Mouse (Mus musculus) inflammation-experienced regulatory T-cells, adult 6 months (primary cell): ENCODE measurements around the gene Ankrd55. TPM values are rescaled to one million over a fixed set of nuclear protein-coding genes. Genes with fewer than 3 reads are reported as not detected.
"Not testable (repeated sequence)": the region's sequence is repeated elsewhere in the genome, so short reads cannot be mapped to it uniquely, and the experiment has no call there.

Source experiments
- ATAC-seq: one replicate; pipeline ENCODE4 v1.8.0; 2017
- polyA plus RNA-seq, 3 experiments: library from polyadenylated mRNA; unstranded; fragments of 100-300 nt; shearing (Covaris generic); gene quantifications; one replicate each; pipeline ENCODE4 v1.2.1; 2017

The Ankrd55 gene
- polyA plus RNA-seq, 3 experiments from 2014 or later: 2.7 to 11.6 (median 8.5) TPM

GRCm38 (mm10) chr13:112294446-112294845, 6.2 kb downstream of the Ankrd55 start:
- ATAC-seq: no peak

GRCm38 (mm10) chr13:112297781-112298180, 9.5 kb downstream of the Ankrd55 start:
- no peak for ATAC-seq

- ATAC-seq: no peak
Observed at GRCm38 (mm10) chr13:112303429-112303828, 15.2 kb downstream of the Ankrd55 start.

GRCm38 (mm10) chr13:112308672-112309071, 20.4 kb downstream of the Ankrd55 start:
- peak; percentile 97 for ATAC-seq

- ATAC-seq: not testable (repeated sequence)
Observed at GRCm38 (mm10) chr13:112311611-112312010, 23.4 kb downstream of the Ankrd55 start.

GRCm38 (mm10) chr13:112315442-112315841, 27.2 kb downstream of the Ankrd55 start:
- no peak for ATAC-seq

- ATAC-seq: no peak
Observed at GRCm38 (mm10) chr13:112316622-112317482, 28.6 kb downstream of the Ankrd55 start.

GRCm38 (mm10) chr13:112318124-112318523, 29.9 kb downstream of the Ankrd55 start:
- peak; percentile 84 for ATAC-seq

- no peak for ATAC-seq
Observed at GRCm38 (mm10) chr13:112323591-112324266, 35.5 kb downstream of the Ankrd55 start.

- ATAC-seq: no peak
Observed at GRCm38 (mm10) chr13:112325126-112325525, 36.9 kb downstream of the Ankrd55 start.

GRCm38 (mm10) chr13:112326403-112326802, 38.2 kb downstream of the Ankrd55 start:
- no peak for ATAC-seq

GRCm38 (mm10) chr13:112326977-112327376, 38.7 kb downstream of the Ankrd55 start:
- no peak for ATAC-seq

- no peak for ATAC-seq
Observed at GRCm38 (mm10) chr13:112327511-112327910, 39.3 kb downstream of the Ankrd55 start.

- ATAC-seq: no peak
Observed at GRCm38 (mm10) chr13:112330257-112330656, 42.0 kb downstream of the Ankrd55 start.

- ATAC-seq: no peak
Observed at GRCm38 (mm10) chr13:112330919-112331681, 42.8 kb downstream of the Ankrd55 start.

GRCm38 (mm10) chr13:112331682-112332061, 43.4 kb downstream of the Ankrd55 start:
- no peak for ATAC-seq

- no peak for ATAC-seq
Observed at GRCm38 (mm10) chr13:112335531-112335930, 47.3 kb downstream of the Ankrd55 start.

GRCm38 (mm10) chr13:112337146-112337545, 48.9 kb downstream of the Ankrd55 start:
- no peak for ATAC-seq

- ATAC-seq: no peak
Observed at GRCm38 (mm10) chr13:112340205-112340604, 52.0 kb downstream of the Ankrd55 start.

GRCm38 (mm10) chr13:112340761-112341160, 52.5 kb downstream of the Ankrd55 start:
- ATAC-seq: no peak

- peak; percentile 64 for ATAC-seq
Observed at GRCm38 (mm10) chr13:112342971-112343627, 54.8 kb downstream of the Ankrd55 start.

GRCm38 (mm10) chr13:112343628-112344009, 55.4 kb downstream of the Ankrd55 start:
- ATAC-seq: no peak
